Mouse (Mus musculus): ENCODE data around the gene Fasl.

DNA sequence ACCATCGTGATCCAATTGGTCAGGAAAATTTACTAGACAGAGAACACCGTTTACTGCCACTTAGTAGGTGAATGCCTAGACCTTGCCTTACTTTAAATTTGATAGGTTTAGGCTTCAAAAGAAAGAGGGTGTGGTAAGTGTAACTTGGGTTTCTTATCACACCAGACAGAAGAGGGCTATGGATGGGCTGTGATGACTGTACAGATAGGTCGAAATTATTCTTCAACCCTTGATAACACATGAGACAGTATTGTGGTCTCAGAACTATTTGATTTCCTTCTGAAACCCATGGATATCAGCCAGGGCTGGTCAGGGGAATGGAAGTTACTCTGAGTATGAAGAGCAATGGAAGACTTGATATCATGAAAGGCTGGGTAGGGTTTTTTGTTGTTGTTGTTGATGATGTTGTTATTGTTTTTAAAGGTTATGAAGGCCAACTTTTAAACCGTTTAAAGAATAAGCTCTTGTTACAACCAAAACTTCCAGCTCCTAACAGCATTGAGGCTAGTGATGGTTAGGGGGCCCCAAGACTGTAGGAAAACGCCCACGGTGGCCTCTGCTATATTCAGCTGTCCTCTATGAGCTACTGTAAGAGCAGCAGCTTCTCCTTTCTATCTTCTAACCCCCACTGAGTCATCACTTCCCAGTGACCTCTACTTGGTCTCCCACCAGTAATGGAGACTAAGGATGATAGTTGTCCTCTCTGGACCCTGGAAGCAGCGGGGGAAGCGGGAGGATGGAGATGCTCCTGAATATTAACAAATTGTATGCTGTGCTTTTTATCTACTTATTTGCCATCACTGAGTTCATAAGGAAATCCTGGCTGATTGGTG is 3.8 kb upstream of the Fasl start:
- TF ChIP-seq CTCF (IDR thresholded peaks at IDR 0.05; ENCODE audit: low read depth), result no peak
- no peak for TF ChIP-seq EP300 (optimal IDR thresholded peaks at IDR 0.05)
